Mouse (Mus musculus): ENCODE measurements around the gene Gm128. TPM values are rescaled to one million over a fixed set of nuclear protein-coding genes. Genes with fewer than 3 reads are reported as not detected.

Gene Gm128
- polyA plus RNA-seq, 2 experiments = 0.63 to 0.89 TPM

GRCm38 (mm10) chr3:95243086-95243485, 1.7 kb upstream of the Gm128 start:
- H3K27ac ChIP-seq (replicated peaks; ENCODE audit: low read depth, low read length) = no peak overlapping the region
- no peaks in the 10 kb centered on the region for H3K9me3 ChIP-seq (ENCODE audit: control insufficient read depth, low read length)
- ATAC-seq (ENCODE audit: low FRiP score, low read depth) = no peak
- H3K4me1 ChIP-seq (ENCODE audit: control insufficient read depth, insufficient read depth, low read length) = peaks cover 6% of the 10 kb centered on the region; the same call in 1 of the 2 replicates
- WGBS = 65% methylated on average over 2 of the region's 2 CpGs
- no peak for DNase-seq (ENCODE audit: low spot score)
- no peak for TF ChIP-seq POLR2A (IDR thresholded peaks at IDR 0.05; ENCODE audit: borderline replicate concordance, extremely low read depth, insufficient read depth, insufficient read length)
- peaks cover 4% of the 10 kb centered on the region; the same call in 1 of the 2 replicates for H3K36me3 ChIP-seq (ENCODE audit: control insufficient read depth, insufficient read depth, low read length)
- no peaks in the 10 kb centered on the region for H3K27me3 ChIP-seq (ENCODE audit: control insufficient read depth, insufficient read depth, low read length)
- no peak overlapping the region for H3K4me3 ChIP-seq (replicated peaks; ENCODE audit: low read length)
- no peak overlapping the region for H3K9ac ChIP-seq (ENCODE audit: low read depth, low read length, severe bottlenecking)
- H3K4me2 ChIP-seq (replicated peaks; ENCODE audit: low read depth, low read length, severe bottlenecking) = no peak overlapping the region

GRCm38 (mm10) chr3:95240900-95241299, 498 bp downstream of the Gm128 start:
- H3K27ac ChIP-seq (replicated peaks; ENCODE audit: low read depth, low read length) = no peak overlapping the region
- peak; percentile 45 for ATAC-seq (ENCODE audit: low FRiP score, low read depth)
- peaks cover 23% of the 10 kb centered on the region for H3K36me3 ChIP-seq (ENCODE audit: control insufficient read depth, insufficient read depth, low read length)
- H3K4me3 ChIP-seq (replicated peaks; ENCODE audit: low read length) = no peak overlapping the region
- H3K9me3 ChIP-seq (ENCODE audit: control insufficient read depth, low read length) = no peaks in the 10 kb centered on the region
- peak overlapping the region; percentile 28 for H3K4me2 ChIP-seq (replicated peaks; ENCODE audit: low read depth, low read length, severe bottlenecking)
- DNase-seq (ENCODE audit: low spot score) = no peak
- WGBS = 19% methylated on average over 17 of the region's 17 CpGs
- H3K27me3 ChIP-seq (ENCODE audit: control insufficient read depth, insufficient read depth, low read length) = no peaks in the 10 kb centered on the region
- peaks cover 6% of the 10 kb centered on the region; the same call in 1 of the 2 replicates for H3K4me1 ChIP-seq (ENCODE audit: control insufficient read depth, insufficient read depth, low read length)
- no peak for TF ChIP-seq POLR2A (IDR thresholded peaks at IDR 0.05; ENCODE audit: borderline replicate concordance, extremely low read depth, insufficient read depth, insufficient read length)
- peak overlapping the region; percentile 31 for H3K9ac ChIP-seq (ENCODE audit: low read depth, low read length, severe bottlenecking)

- DNase-seq (ENCODE audit: low spot score) (no peak), ATAC-seq (ENCODE audit: low FRiP score, low read depth) (no peak)
- H3K27me3 ChIP-seq (ENCODE audit: control insufficient read depth, insufficient read depth, low read length) = no peaks in the 10 kb centered on the region
- no peak overlapping the region for H3K27ac ChIP-seq (replicated peaks; ENCODE audit: low read depth, low read length)
- H3K9ac ChIP-seq (ENCODE audit: low read depth, low read length, severe bottlenecking) = no peak overlapping the region
- H3K36me3 ChIP-seq (ENCODE audit: control insufficient read depth, insufficient read depth, low read length) = peaks cover 32% of the 10 kb centered on the region
- peaks cover 6% of the 10 kb centered on the region; the same call in 1 of the 2 replicates for H3K4me1 ChIP-seq (ENCODE audit: control insufficient read depth, insufficient read depth, low read length)
- WGBS = 86% methylated on average over 12 of the region's 12 CpGs
- H3K4me3 ChIP-seq (replicated peaks; ENCODE audit: low read length) = no peak overlapping the region
- TF ChIP-seq POLR2A (IDR thresholded peaks at IDR 0.05; ENCODE audit: borderline replicate concordance, extremely low read depth, insufficient read depth, insufficient read length) = no peak
- H3K4me2 ChIP-seq (replicated peaks; ENCODE audit: low read depth, low read length, severe bottlenecking) = no peak overlapping the region
- no peaks in the 10 kb centered on the region for H3K9me3 ChIP-seq (ENCODE audit: control insufficient read depth, low read length)
These were observed 1.4 kb downstream of the Gm128 start for GRCm38 (mm10) chr3:95239971-95240370.

- 89% methylated on average over 6 of the region's 6 CpGs for WGBS
- peaks cover 6% of the 10 kb centered on the region; the same call in 1 of the 2 replicates for H3K4me1 ChIP-seq (ENCODE audit: control insufficient read depth, insufficient read depth, low read length)
- ATAC-seq (ENCODE audit: low FRiP score, low read depth) = no peak
- no peaks in the 10 kb centered on the region for H3K9me3 ChIP-seq (ENCODE audit: control insufficient read depth, low read length)
- no peak overlapping the region for H3K9ac ChIP-seq (ENCODE audit: low read depth, low read length, severe bottlenecking)
- H3K36me3 ChIP-seq (ENCODE audit: control insufficient read depth, insufficient read depth, low read length) = peaks cover 42% of the 10 kb centered on the region
- H3K4me2 ChIP-seq (replicated peaks; ENCODE audit: low read depth, low read length, severe bottlenecking) = no peak overlapping the region
- no peaks in the 10 kb centered on the region for H3K27me3 ChIP-seq (ENCODE audit: control insufficient read depth, insufficient read depth, low read length)
- TF ChIP-seq POLR2A (IDR thresholded peaks at IDR 0.05; ENCODE audit: borderline replicate concordance, extremely low read depth, insufficient read depth, insufficient read length) = no peak
- DNase-seq (ENCODE audit: low spot score) = no peak
- H3K4me3 ChIP-seq (replicated peaks; ENCODE audit: low read length) = no peak overlapping the region
- no peak overlapping the region for H3K27ac ChIP-seq (replicated peaks; ENCODE audit: low read depth, low read length)
These were observed 2.4 kb downstream of the Gm128 start for GRCm38 (mm10) chr3:95239022-95239421.

GRCm38 (mm10) chr3:95237541-95238099, 3.8 kb downstream of the Gm128 start:
- DNase-seq (ENCODE audit: low spot score) (no peak), ATAC-seq (ENCODE audit: low FRiP score, low read depth) (no peak)
- H3K9me3 ChIP-seq (ENCODE audit: control insufficient read depth, low read length) = no peaks in the 10 kb centered on the region
- no peak overlapping the region for H3K4me3 ChIP-seq (replicated peaks; ENCODE audit: low read length)
- peaks cover 6% of the 10 kb centered on the region; the same call in 1 of the 2 replicates for H3K4me1 ChIP-seq (ENCODE audit: control insufficient read depth, insufficient read depth, low read length)
- no peak overlapping the region for H3K9ac ChIP-seq (ENCODE audit: low read depth, low read length, severe bottlenecking)
- H3K27me3 ChIP-seq (ENCODE audit: control insufficient read depth, insufficient read depth, low read length) = no peaks in the 10 kb centered on the region
- peaks cover 56% of the 10 kb centered on the region for H3K36me3 ChIP-seq (ENCODE audit: control insufficient read depth, insufficient read depth, low read length)
- TF ChIP-seq POLR2A (IDR thresholded peaks at IDR 0.05; ENCODE audit: borderline replicate concordance, extremely low read depth, insufficient read depth, insufficient read length) = no peak
- H3K27ac ChIP-seq (replicated peaks; ENCODE audit: low read depth, low read length) = no peak overlapping the region
- H3K4me2 ChIP-seq (replicated peaks; ENCODE audit: low read depth, low read length, severe bottlenecking) = no peak overlapping the region
- 88% methylated on average over 8 of the region's 8 CpGs for WGBS

Data from limb, embryonic 14.5 days (tissue).